Mouse (Mus musculus) cortical plate, adult 2 months (tissue): ENCODE data around the gene Wwtr1.

Experiments used
- CTCF ChIP-seq: fragments of 200-500 bp; IDR thresholded peaks from 2 replicates; pipeline ENCODE4 v1.5.1; 2011; ENCODE audit warnings: mild to moderate bottlenecking, control low read depth, low read length; ENCODE audit not compliant: insufficient read depth; ENCODE audit errors: extremely low read depth
- POLR2A ChIP-seq: fragments of 200-500 bp; IDR thresholded peaks from 2 replicates; pipeline ENCODE4 v1.6.1; 2011; ENCODE audit warnings: mild to moderate bottlenecking, low read length, control low read depth; ENCODE audit not compliant: insufficient read depth; ENCODE audit errors: extremely low read depth

DNA sequence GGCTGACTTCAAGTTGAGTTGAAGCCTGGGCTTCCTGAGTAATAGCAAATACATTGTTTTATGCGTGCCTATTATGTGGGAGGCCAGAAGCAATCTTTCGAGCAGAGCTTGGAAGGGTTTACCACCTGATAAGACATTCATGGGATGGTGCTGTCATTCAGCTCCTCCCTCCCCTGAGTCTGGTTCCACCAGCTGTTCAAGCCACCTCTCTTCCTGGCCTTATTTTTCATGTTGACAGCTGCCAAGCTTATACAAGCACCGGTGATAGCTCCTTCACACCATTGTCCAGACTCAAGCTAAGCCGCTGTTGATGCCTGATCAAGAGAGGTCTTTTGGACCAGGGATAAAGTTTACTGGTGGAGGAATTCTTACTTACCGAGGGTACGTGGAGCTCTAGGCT is 10.3 kb upstream of the Wwtr1 start:
- no peak for TF ChIP-seq CTCF
- TF ChIP-seq POLR2A: no peak
